Mouse (Mus musculus) lung, postnatal 0 days (tissue): ENCODE data around the gene Slc29a1.

ENCODE experiments used
- CTCF ChIP-seq: IDR thresholded peaks from 2 replicates; pipeline ENCODE4 v1.5.1; 2016; ENCODE audit warnings: antibody characterized with exemption, mild to moderate bottlenecking
- EP300 ChIP-seq: IDR thresholded peaks from 2 replicates; pipeline ENCODE4 v1.6.1; 2016; ENCODE audit warnings: antibody characterized with exemption, mild to moderate bottlenecking, control low read depth

DNA sequence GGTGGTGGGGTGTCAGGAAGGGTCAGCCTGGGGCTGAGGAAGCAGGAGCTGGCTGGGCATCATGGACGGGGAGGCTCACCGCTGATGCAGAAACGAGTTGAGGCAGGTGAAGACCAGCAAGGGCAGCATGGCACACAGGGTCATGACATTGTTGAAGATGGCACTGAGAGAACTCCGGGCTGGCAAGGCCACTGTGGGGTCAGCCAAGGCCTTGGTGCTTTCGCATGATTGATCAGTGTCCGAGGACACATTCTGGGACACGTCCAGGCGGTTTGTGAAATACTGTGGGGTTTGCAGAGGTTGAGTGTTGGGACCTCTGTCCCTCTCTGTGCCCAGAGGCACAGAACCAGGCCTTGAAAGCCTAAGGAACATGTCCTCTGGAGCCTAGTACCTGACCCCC, 9.6 kb downstream of the Slc29a1 start:
- TF ChIP-seq CTCF (no peak), EP300 (no peak)
